9 mouse cellular contexts compared by ENCODE assay signal in genomic region chr4:44712786-44713553, GRCm38 (mm10). TPM values are rescaled to one million over a fixed set of nuclear protein-coding genes. Genes with fewer than 3 reads are reported as not detected.
A peak's percentile ranks its signal among the peaks of the same experiment; 100 is the strongest.
DNase-seq lines count a peak whose midpoint lies in the region; ATAC-seq and TF ChIP-seq lines count a peak whose summit lies in the region.
"Had no signal": no experiment of that assay in that cellular context is flagged by ENCODE, and none has a peak within 500 bp of the region (broad histone marks: within the 10 kb centered on the region; RNA-seq: fewer than 3 reads in every experiment).

No protein-coding gene starts in this region.

- peak; percentile 34 to 40 for DNase-seq in kidney, postnatal 4 days
- no peak for DNase-seq in kidney, postnatal 14 days
- peak; percentile 62 for DNase-seq in embryonic facial prominence, embryonic 10.5 days (ENCODE audit: low spot score)
- peak; percentile 6 for DNase-seq in heart, postnatal 4 days
- no peak for DNase-seq in midbrain, postnatal 0 days (ENCODE audit: low spot score)
- DNase-seq in T-cell, adult 2 months (ENCODE audit: low spot score): no peak
- DNase-seq in lung, postnatal 0 days (ENCODE audit: low spot score): no peak
- no peak for DNase-seq in adrenal gland, postnatal 25 days

- peaks cover 99% of the 10 kb centered on the region for H3K27me3 ChIP-seq in embryonic facial prominence, embryonic 10.5 days (replicated peaks; ENCODE audit: low read depth, poor library complexity, severe bottlenecking)
- peaks cover 68% of the 10 kb centered on the region for H3K27me3 ChIP-seq in midbrain, postnatal 0 days (ENCODE audit: insufficient read depth, low read length)
- H3K27me3 ChIP-seq in lung, postnatal 0 days (replicated peaks; ENCODE audit: insufficient read depth, low read length): peaks cover 83% of the 10 kb centered on the region

- WGBS in embryonic facial prominence, embryonic 10.5 days: under 1% methylated on average over 50 of the region's 50 CpGs
- WGBS in midbrain, postnatal 0 days: 2% methylated on average over 50 of the region's 50 CpGs
- WGBS in lung, postnatal 0 days: 2% methylated on average over 50 of the region's 50 CpGs

- peak overlapping the region; percentile 39 for H3K4me2 ChIP-seq in midbrain, postnatal 0 days (ENCODE audit: low read depth, low read length, poor library complexity, severe bottlenecking)
- no peak overlapping the region; the same call in 1 of the 2 replicates for H3K4me2 ChIP-seq in lung, postnatal 0 days (replicated peaks; ENCODE audit: low read depth, low read length)
- H3K4me2 ChIP-seq: stomach, embryonic 15.5 days had no signal

- no peak overlapping the region for H3K27ac ChIP-seq in embryonic facial prominence, embryonic 10.5 days (replicated peaks)
- H3K27ac ChIP-seq in midbrain, postnatal 0 days (ENCODE audit: low read depth, low read length): peak overlapping the region; percentile 26; the same call in 1 of the 2 replicates
- H3K27ac ChIP-seq in lung, postnatal 0 days (ENCODE audit: low read length): no peak overlapping the region
- H3K27ac ChIP-seq: stomach, embryonic 15.5 days had no signal

- no peak overlapping the region for H3K9ac ChIP-seq in midbrain, postnatal 0 days (replicated peaks; ENCODE audit: low read length, poor library complexity, severe bottlenecking)
- H3K9ac ChIP-seq in lung, postnatal 0 days (replicated peaks; ENCODE audit: low read depth): no peak overlapping the region
- H3K9ac ChIP-seq: stomach, embryonic 15.5 days had no signal

- TF ChIP-seq EP300 in lung, postnatal 0 days (IDR thresholded peaks at IDR 0.05): no peak

- peak overlapping the region; percentile 41 for H3K4me3 ChIP-seq in embryonic facial prominence, embryonic 10.5 days
- H3K4me3 ChIP-seq in midbrain, postnatal 0 days (ENCODE audit: low read depth, low read length): 0 out of 2 replicates have a peak overlapping the region, but pooled peaks have one; percentile 3
- H3K4me3 ChIP-seq in lung, postnatal 0 days (ENCODE audit: low read depth, low read length): no peak overlapping the region
- H3K4me3 ChIP-seq: stomach, embryonic 15.5 days had no signal

- H3K9me3 ChIP-seq in embryonic facial prominence, embryonic 10.5 days: no peaks in the 10 kb centered on the region
- no peaks in the 10 kb centered on the region for H3K9me3 ChIP-seq in midbrain, postnatal 0 days (ENCODE audit: low read length)
- no peaks in the 10 kb centered on the region for H3K9me3 ChIP-seq in lung, postnatal 0 days (ENCODE audit: low read length)
- H3K9me3 ChIP-seq: stomach, embryonic 15.5 days had no signal

- peaks cover 31% of the 10 kb centered on the region for H3K4me1 ChIP-seq in embryonic facial prominence, embryonic 10.5 days
- no peaks in the 10 kb centered on the region for H3K4me1 ChIP-seq in midbrain, postnatal 0 days (ENCODE audit: insufficient read depth, low read length)
- no peaks in the 10 kb centered on the region for H3K4me1 ChIP-seq in lung, postnatal 0 days (ENCODE audit: insufficient read depth, low read depth, low read length)

- no peak for TF ChIP-seq CTCF in midbrain, postnatal 0 days (IDR thresholded peaks at IDR 0.05)
- no peak for TF ChIP-seq CTCF in lung, postnatal 0 days (IDR thresholded peaks at IDR 0.05)

- H3K36me3 ChIP-seq in embryonic facial prominence, embryonic 10.5 days (replicated peaks): no peaks in the 10 kb centered on the region
- no peaks in the 10 kb centered on the region for H3K36me3 ChIP-seq in midbrain, postnatal 0 days (ENCODE audit: insufficient read depth, low read length)
- H3K36me3 ChIP-seq in lung, postnatal 0 days (ENCODE audit: insufficient read depth, low read length): no peaks in the 10 kb centered on the region
- H3K36me3 ChIP-seq: stomach, embryonic 15.5 days had no signal

- ATAC-seq in midbrain, postnatal 0 days (ENCODE audit: low FRiP score): no peak
- no peak for ATAC-seq in lung, postnatal 0 days

RNA-seq across cellular contexts. Expression of gene Pax5, which starts 2.7 kb away (rescaled TPM):
- 0.56 and 0.57 TPM in 2 replicates for polyA plus RNA-seq in embryonic facial prominence, embryonic 10.5 days (2016; fragmentation: Nextera tagmentation; extraction: Ambion mirVana)
- under 1 TPM; 0.18 to 0.71 TPM for total RNA-seq in heart, postnatal 4 days (2021)
- 46.0 and 61.3 TPM in 2 replicates for total RNA-seq in midbrain, postnatal 0 days (2014; rRNA removed)
- polyA plus RNA-seq in midbrain, postnatal 0 days (2015; fragmentation: Nextera tagmentation; extraction: Ambion mirVana): 3.0 and 3.4 TPM in 2 replicates
- 0.05 and 0.12 TPM in 2 replicates for polyA plus RNA-seq in lung, postnatal 0 days (2015; fragmentation: Nextera tagmentation; extraction: Ambion mirVana)
- 0.48 and 1.4 TPM in 2 replicates for total RNA-seq in adrenal gland, postnatal 25 days (2021)

RNA-seq across cellular contexts. Expression of gene Zcchc7, which starts 42.7 kb away (rescaled TPM):
- 20.0 and 22.2 TPM in 2 replicates for polyA plus RNA-seq in embryonic facial prominence, embryonic 10.5 days (2016; fragmentation: Nextera tagmentation; extraction: Ambion mirVana)
- total RNA-seq in heart, postnatal 4 days (2021): 10 to 100 TPM; 18.2 to 27.4 TPM
- 17.3 and 23.5 TPM in 2 replicates for total RNA-seq in midbrain, postnatal 0 days (2014; rRNA removed)
- 25.5 and 34.5 TPM in 2 replicates for polyA plus RNA-seq in midbrain, postnatal 0 days (2015; fragmentation: Nextera tagmentation; extraction: Ambion mirVana)
- polyA plus RNA-seq in lung, postnatal 0 days (2015; fragmentation: Nextera tagmentation; extraction: Ambion mirVana): 40.8 and 49.6 TPM in 2 replicates
- 61.2 and 71.2 TPM in 2 replicates for total RNA-seq in adrenal gland, postnatal 25 days (2021)

Comparison
In these comparisons a context has a peak if more than half of its experiments do, and no peak if none do; other contexts are left out.
1. DNase-seq: peak in kidney, postnatal 4 days (2 of 2), embryonic facial prominence, embryonic 10.5 days (single experiment) and heart, postnatal 4 days (single experiment); none in kidney, postnatal 14 days (single experiment), midbrain, postnatal 0 days (single experiment), T-cell, adult 2 months (single experiment), lung, postnatal 0 days (single experiment) and adrenal gland, postnatal 25 days (single experiment).
2. RNA of gene Pax5, which starts 2.7 kb away (total RNA-seq): 46.0 to 61.3 TPM in midbrain, postnatal 0 days; 0.48 to 1.4 TPM in adrenal gland, postnatal 25 days and 0.18 to 0.71 TPM in heart, postnatal 4 days; every median in the first group is over 10 times any median in the second.